Mouse (Mus musculus): ENCODE measurements at regions not wholly inside any gene's neighbourhood (a gene's known extent, or its start where the extent isn't known, plus 50 kb on each side); places are given as distances from the start of the nearest gene placed in this dataset.

DNA sequence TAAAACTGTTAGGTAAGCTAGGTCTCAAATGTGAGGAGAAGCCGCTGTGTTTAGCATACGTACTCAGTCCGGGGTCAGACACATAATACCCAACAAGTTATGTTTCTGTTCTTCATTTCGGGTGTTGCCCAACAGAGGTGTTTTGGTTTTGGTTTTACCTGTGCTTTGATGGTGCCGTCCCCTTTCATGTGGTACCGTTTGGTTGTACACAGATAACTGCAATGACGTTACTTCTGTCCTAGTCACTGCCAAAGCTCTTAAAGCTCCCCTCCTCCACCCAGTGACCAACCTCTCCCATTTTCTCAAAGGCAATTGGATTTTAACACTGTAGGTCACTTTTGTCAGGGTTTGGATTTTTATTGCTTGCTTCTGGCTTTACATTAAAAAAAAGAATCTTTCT, 102.1 kb upstream of the Rap1b start:
- no peak for TF ChIP-seq GATA1 (IDR thresholded peaks at IDR 0.05; ENCODE audit: low read length)
- TF ChIP-seq TAL1 (IDR thresholded peaks at IDR 0.05; ENCODE audit: low read length) = no peak

Measured in erythroblast, embryonic 14.5 days (primary cell).